Mouse (Mus musculus) E14TG2a.4 (cell line): ENCODE results near the gene Mprip.

Experiments used
- H3K27me3 ChIP-seq: 2 replicates; pipeline ENCODE4 v1.6.1; 2014; ENCODE audit warnings: low read length, control low read depth; ENCODE audit not compliant: insufficient read depth
- H3K36me3 ChIP-seq: 2 replicates; pipeline ENCODE4 v1.6.1; 2014; ENCODE audit warnings: low read length, control low read depth; ENCODE audit not compliant: insufficient read depth
- H3K4me1 ChIP-seq: replicated peaks from 2 replicates; pipeline ENCODE4 v1.6.1; 2014; ENCODE audit warnings: low read depth, low read length, control low read depth
- H3K4me3 ChIP-seq: replicated peaks from 2 replicates; pipeline ENCODE4 v1.5.1; 2014; ENCODE audit warnings: mild to moderate bottlenecking, low read length
- H3K9me3 ChIP-seq: 2 replicates; pipeline ENCODE4 v1.6.1; 2014; ENCODE audit warnings: low read length, control low read depth
- CTCF ChIP-seq: conservative IDR thresholded peaks from 2 replicates; pipeline ENCODE4 v1.5.1; 2014; ENCODE audit warnings: low read length
- NANOG ChIP-seq: IDR thresholded peaks from 2 replicates; pipeline ENCODE4 v1.6.1; 2014; ENCODE audit warnings: borderline replicate concordance, low read length, mixed read lengths
- POU5F1 ChIP-seq: IDR thresholded peaks from 2 replicates; pipeline ENCODE4 v1.6.1; 2014; ENCODE audit warnings: low read length, borderline replicate concordance

The Mprip gene

GRCm38 (mm10) chr11:59770753-59771152, 109.6 kb downstream of the Mprip start:
- Histone ChIP-seq H3K4me1 (0 out of 2 replicates have a peak, but pooled peaks cover 3% of the 10 kb centered on the region), H3K4me3 (no peak overlapping the region), H3K9me3 (no peaks in the 10 kb centered on the region), H3K36me3 (peaks cover 97% of the 10 kb centered on the region), H3K27me3 (no peaks in the 10 kb centered on the region)
- TF ChIP-seq NANOG (no peak), POU5F1 (no peak), CTCF (no peak)

- peaks cover 94% of the 10 kb centered on the region for H3K36me3 ChIP-seq
- no peaks in the 10 kb centered on the region for H3K9me3 ChIP-seq
- no peaks in the 10 kb centered on the region for H3K27me3 ChIP-seq
- TF ChIP-seq POU5F1, result no peak
- no peak for TF ChIP-seq NANOG
- TF ChIP-seq CTCF, result no peak
- H3K4me3 ChIP-seq, result no peak overlapping the region
- 0 out of 2 replicates have a peak, but pooled peaks cover 3% of the 10 kb centered on the region for H3K4me1 ChIP-seq
Measured at GRCm38 (mm10) chr11:59772291-59772690, 111.2 kb downstream of the Mprip start.

- H3K4me1 ChIP-seq, result 0 out of 2 replicates have a peak, but pooled peaks cover 3% of the 10 kb centered on the region
- H3K9me3 ChIP-seq, result no peaks in the 10 kb centered on the region
- H3K36me3 ChIP-seq, result peaks cover 91% of the 10 kb centered on the region
- no peak overlapping the region for H3K4me3 ChIP-seq
- no peaks in the 10 kb centered on the region for H3K27me3 ChIP-seq
- TF ChIP-seq NANOG (no peak), CTCF (no peak), POU5F1 (no peak)
Measured at GRCm38 (mm10) chr11:59772902-59773301, 111.8 kb downstream of the Mprip start.

GRCm38 (mm10) chr11:59774522-59774921, 113.4 kb downstream of the Mprip start:
- H3K9me3 ChIP-seq, result no peaks in the 10 kb centered on the region
- H3K4me1 ChIP-seq, result peaks cover 9% of the 10 kb centered on the region
- peaks cover 75% of the 10 kb centered on the region for H3K36me3 ChIP-seq
- no peak for TF ChIP-seq NANOG
- TF ChIP-seq CTCF, result no peak
- TF ChIP-seq POU5F1, result no peak
- no peaks in the 10 kb centered on the region for H3K27me3 ChIP-seq
- no peak overlapping the region for H3K4me3 ChIP-seq

- Histone ChIP-seq H3K36me3 (peaks cover 64% of the 10 kb centered on the region), H3K9me3 (no peaks in the 10 kb centered on the region), H3K4me1 (peaks cover 12% of the 10 kb centered on the region), H3K27me3 (no peaks in the 10 kb centered on the region), H3K4me3 (no peak overlapping the region)
- TF ChIP-seq POU5F1 (no peak), NANOG (no peak), CTCF (no peak)
Measured at GRCm38 (mm10) chr11:59775435-59776148, 114.5 kb downstream of the Mprip start.

GRCm38 (mm10) chr11:59777259-59777658, 116.2 kb downstream of the Mprip start:
- Histone ChIP-seq H3K4me3 (no peak overlapping the region), H3K9me3 (no peaks in the 10 kb centered on the region), H3K27me3 (no peaks in the 10 kb centered on the region), H3K4me1 (peaks cover 18% of the 10 kb centered on the region), H3K36me3 (peaks cover 47% of the 10 kb centered on the region)
- TF ChIP-seq NANOG (no peak), POU5F1 (no peak), CTCF (no peak)

- TF ChIP-seq CTCF, result peak; percentile 100
- no peak for TF ChIP-seq NANOG
- peaks cover 21% of the 10 kb centered on the region for H3K4me1 ChIP-seq
- no peaks in the 10 kb centered on the region for H3K27me3 ChIP-seq
- no peak overlapping the region for H3K4me3 ChIP-seq
- H3K9me3 ChIP-seq, result no peaks in the 10 kb centered on the region
- H3K36me3 ChIP-seq, result peaks cover 43% of the 10 kb centered on the region
Measured at GRCm38 (mm10) chr11:59778181-59778873, 117.2 kb downstream of the Mprip start.

- Histone ChIP-seq H3K4me1 (peaks cover 21% of the 10 kb centered on the region), H3K4me3 (no peak overlapping the region), H3K36me3 (peaks cover 42% of the 10 kb centered on the region), H3K9me3 (no peaks in the 10 kb centered on the region), H3K27me3 (no peaks in the 10 kb centered on the region)
- no peak for TF ChIP-seq POU5F1
- TF ChIP-seq NANOG, result no peak
- no peak for TF ChIP-seq CTCF
Measured at GRCm38 (mm10) chr11:59778874-59779223, 117.7 kb downstream of the Mprip start.

GRCm38 (mm10) chr11:59779406-59779805, 118.3 kb downstream of the Mprip start:
- no peaks in the 10 kb centered on the region for H3K27me3 ChIP-seq
- TF ChIP-seq NANOG (no peak), CTCF (no peak), POU5F1 (no peak)
- H3K9me3 ChIP-seq, result no peaks in the 10 kb centered on the region
- H3K36me3 ChIP-seq, result peaks cover 39% of the 10 kb centered on the region
- peaks cover 21% of the 10 kb centered on the region for H3K4me1 ChIP-seq
- H3K4me3 ChIP-seq, result no peak overlapping the region
